Mouse (Mus musculus) testis, adult 2 months (tissue): ENCODE measurements around the gene Aurka.

Source experiments
- CTCF ChIP-seq: fragments of 200-500 bp; IDR thresholded peaks from 2 replicates; pipeline ENCODE4 v1.5.1; 2012; ENCODE audit warnings: low read depth, mild to moderate bottlenecking, inconsistent platforms, low read length, moderate library complexity; ENCODE audit not compliant: control insufficient read depth, insufficient read depth, insufficient replicate concordance
- POLR2A ChIP-seq: fragments of 200-500 bp; IDR thresholded peaks from 2 replicates; pipeline ENCODE4 v1.6.1; 2012; ENCODE audit warnings: low read depth, mild to moderate bottlenecking, inconsistent platforms, low read length, moderate library complexity; ENCODE audit not compliant: control insufficient read depth

DNA sequence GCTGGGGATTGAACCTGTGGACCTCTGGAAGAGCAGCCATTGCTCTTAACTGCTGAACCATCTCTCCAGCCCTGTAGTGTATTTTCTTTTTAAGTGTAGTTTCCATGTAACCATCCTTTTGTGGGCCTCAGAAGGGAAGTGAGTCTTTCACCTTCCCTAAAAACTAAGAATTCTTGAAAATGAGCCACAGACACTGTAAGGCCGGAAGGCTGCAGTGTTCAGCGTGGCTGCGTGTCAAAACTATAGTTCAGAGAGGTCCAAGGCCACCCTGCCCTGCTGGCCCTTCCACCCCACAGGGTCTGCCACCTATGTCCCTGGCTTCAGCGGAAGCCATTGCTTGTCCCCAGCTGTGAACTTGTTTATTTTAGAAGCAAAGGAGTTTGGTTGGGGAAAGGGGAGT lies 35.8 kb upstream of the Aurka start:
- no peak for TF ChIP-seq CTCF
- no peak for TF ChIP-seq POLR2A
